In the genomic region with DNA sequence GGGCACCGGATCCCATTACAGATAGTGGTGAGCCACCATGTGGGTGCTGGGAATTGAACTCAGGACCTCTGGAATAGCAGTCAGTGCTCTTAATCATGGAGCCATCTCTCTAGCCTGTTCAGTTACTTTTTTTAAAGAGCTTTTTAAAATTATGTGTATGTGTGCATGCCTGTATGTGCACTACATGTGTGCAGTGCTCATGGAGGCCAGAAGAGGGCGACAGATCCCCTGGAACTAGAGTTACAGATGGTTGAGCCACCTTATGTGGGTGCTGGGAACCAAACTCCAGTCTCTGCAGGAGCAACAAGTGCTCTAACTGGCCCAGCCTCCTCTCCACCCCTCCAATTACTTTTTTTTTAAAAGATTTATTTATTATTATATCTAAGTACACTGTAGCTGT, we compare ENCODE assay signal across 29 mouse cellular contexts. TPM values are rescaled to one million over a fixed set of nuclear protein-coding genes. Genes with fewer than 3 reads are reported as not detected.
A peak's percentile ranks its signal among the peaks of the same experiment; 100 is the strongest.
DNase-seq lines count a peak whose midpoint lies in the region; ATAC-seq and TF ChIP-seq lines count a peak whose summit lies in the region.
"Had no signal": no experiment of that assay in that cellular context is flagged by ENCODE, and none has a peak within 500 bp of the region (broad histone marks: within the 10 kb centered on the region; RNA-seq: fewer than 3 reads in every experiment).

No protein-coding gene starts in this region.

- no peaks in the 10 kb centered on the region for H3K27me3 ChIP-seq in intestine, postnatal 0 days (replicated peaks; ENCODE audit: control insufficient read depth, insufficient read depth, low read length)
- no peaks in the 10 kb centered on the region for H3K27me3 ChIP-seq in intestine, embryonic 16.5 days (replicated peaks; ENCODE audit: control insufficient read depth, insufficient read depth, low read length)
- H3K27me3 ChIP-seq in midbrain, postnatal 0 days (ENCODE audit: insufficient read depth, low read length): no peaks in the 10 kb centered on the region
- no peaks in the 10 kb centered on the region for H3K27me3 ChIP-seq in midbrain, embryonic 13.5 days
- H3K27me3 ChIP-seq in Patski: no peaks in the 10 kb centered on the region
- H3K27me3 ChIP-seq: forebrain, embryonic 12.5 days; hindbrain, embryonic 12.5 days; neural tube, embryonic 15.5 days had no signal

- H3K27ac ChIP-seq in intestine, postnatal 0 days (ENCODE audit: low read depth, low read length): no peak overlapping the region
- H3K27ac ChIP-seq in intestine, embryonic 16.5 days (ENCODE audit: low read length): no peak overlapping the region
- H3K27ac ChIP-seq in midbrain, postnatal 0 days (ENCODE audit: low read depth, low read length): no peak overlapping the region
- H3K27ac ChIP-seq in midbrain, embryonic 13.5 days: no peak overlapping the region
- H3K27ac ChIP-seq: forebrain, embryonic 12.5 days; hindbrain, embryonic 12.5 days; macrophage; neural tube, embryonic 15.5 days had no signal

- H3K9ac ChIP-seq in intestine, postnatal 0 days (ENCODE audit: low read depth, low read length): no peak overlapping the region
- H3K9ac ChIP-seq in intestine, embryonic 16.5 days (ENCODE audit: low read depth, low read length): no peak overlapping the region
- no peak overlapping the region for H3K9ac ChIP-seq in midbrain, postnatal 0 days (replicated peaks; ENCODE audit: low read length, poor library complexity, severe bottlenecking)
- no peak overlapping the region for H3K9ac ChIP-seq in midbrain, embryonic 13.5 days (replicated peaks)
- H3K9ac ChIP-seq: forebrain, embryonic 12.5 days; forebrain, postnatal 0 days; hindbrain, embryonic 12.5 days; neural tube, embryonic 15.5 days had no signal

- H3K36me3 ChIP-seq in intestine, postnatal 0 days (ENCODE audit: control insufficient read depth, insufficient read depth): no peaks in the 10 kb centered on the region
- no peaks in the 10 kb centered on the region for H3K36me3 ChIP-seq in intestine, embryonic 16.5 days (ENCODE audit: control insufficient read depth, insufficient read depth, low read length)
- H3K36me3 ChIP-seq in midbrain, postnatal 0 days (ENCODE audit: insufficient read depth, low read length): no peaks in the 10 kb centered on the region
- H3K36me3 ChIP-seq in midbrain, embryonic 13.5 days: no peaks in the 10 kb centered on the region
- H3K36me3 ChIP-seq: forebrain, embryonic 12.5 days; hindbrain, embryonic 12.5 days; neural tube, embryonic 15.5 days had no signal

- peak; percentile 12; the same call in 1 of the 2 replicates for TF ChIP-seq CTCF in intestine, postnatal 0 days (IDR thresholded peaks at IDR 0.05; ENCODE audit: low read depth)
- peak; percentile 20; the same call in 1 of the 2 replicates for TF ChIP-seq CTCF in midbrain, postnatal 0 days (IDR thresholded peaks at IDR 0.05)
- TF ChIP-seq CTCF in Patski (IDR thresholded peaks at IDR 0.05): peak; percentile 29

- in situ Hi-C loops in Patski (cut with MboI; ENCODE audit: low pct_unique_long_range_greater_than_20kb): no loop called here

- WGBS in intestine, postnatal 0 days: 63% methylated on average over 2 of the region's 2 CpGs
- WGBS in intestine, embryonic 16.5 days: 61% methylated on average over 2 of the region's 2 CpGs
- WGBS in midbrain, postnatal 0 days: 63% methylated on average over 2 of the region's 2 CpGs
- WGBS in midbrain, embryonic 13.5 days: 64% methylated on average over 2 of the region's 2 CpGs

- DNase-seq in midbrain, postnatal 0 days (ENCODE audit: low spot score): no peak
- no peak for DNase-seq in Patski (ENCODE audit: low read depth, low spot score)
- DNase-seq in thymus, adult 18-20 months: no peak
- DNase-seq in lung, postnatal 36 days: no peak
- DNase-seq: adrenal gland, postnatal 25 days; cerebellum, adult 11-12 months; cerebellum, adult 9-11 months; forebrain, postnatal 0 days; gastrocnemius, postnatal 10 days; heart, postnatal 14 days; kidney, adult 11 months; kidney, postnatal 25 days; layer of hippocampus, adult 9-11 months; lung, adult 18-20 months; midbrain, embryonic 14.5 days; right cerebral cortex, adult 18-20 months; spleen, adult 18-20 months had no signal

- POLR2A ChIA-PET in Patski (lab: Charles Lee): no interaction called here

- H3K4me2 ChIP-seq in intestine, postnatal 0 days (replicated peaks; ENCODE audit: low read depth): no peak overlapping the region
- no peak overlapping the region for H3K4me2 ChIP-seq in intestine, embryonic 16.5 days (ENCODE audit: low read depth, low read length)
- H3K4me2 ChIP-seq in midbrain, postnatal 0 days (ENCODE audit: low read depth, low read length, poor library complexity, severe bottlenecking): no peak overlapping the region
- no peak overlapping the region for H3K4me2 ChIP-seq in midbrain, embryonic 13.5 days (replicated peaks)
- H3K4me2 ChIP-seq: forebrain, embryonic 12.5 days; hindbrain, embryonic 12.5 days; neural tube, embryonic 15.5 days had no signal

- CTCF ChIA-PET in Patski (lab: Charles Lee): no interaction called here

- no peak overlapping the region for H3K4me3 ChIP-seq in intestine, postnatal 0 days (ENCODE audit: low read depth, low read length)
- no peak overlapping the region for H3K4me3 ChIP-seq in intestine, embryonic 16.5 days (ENCODE audit: low read length)
- no peak overlapping the region for H3K4me3 ChIP-seq in midbrain, postnatal 0 days (ENCODE audit: low read depth, low read length)
- no peak overlapping the region for H3K4me3 ChIP-seq in midbrain, embryonic 13.5 days (replicated peaks)
- H3K4me3 ChIP-seq: forebrain, embryonic 12.5 days; hindbrain, embryonic 12.5 days; neural tube, embryonic 15.5 days had no signal

- no peak for ATAC-seq in intestine, postnatal 0 days
- no peak for ATAC-seq in intestine, embryonic 16.5 days
- ATAC-seq in midbrain, postnatal 0 days (ENCODE audit: low FRiP score): no peak
- no peak for ATAC-seq in midbrain, embryonic 13.5 days
- no peak for ATAC-seq in Patski
- ATAC-seq: forebrain, postnatal 0 days; lung, postnatal 0 days had no signal

- no peaks in the 10 kb centered on the region for H3K4me1 ChIP-seq in intestine, postnatal 0 days (replicated peaks; ENCODE audit: control insufficient read depth, insufficient read depth, low read length)
- H3K4me1 ChIP-seq in intestine, embryonic 16.5 days (ENCODE audit: control insufficient read depth, insufficient read depth, low read length): no peaks in the 10 kb centered on the region
- H3K4me1 ChIP-seq in midbrain, postnatal 0 days (ENCODE audit: insufficient read depth, low read length): no peaks in the 10 kb centered on the region
- H3K4me1 ChIP-seq in midbrain, embryonic 13.5 days (replicated peaks): no peaks in the 10 kb centered on the region
- H3K4me1 ChIP-seq: forebrain, embryonic 12.5 days; hindbrain, embryonic 12.5 days; neural tube, embryonic 15.5 days had no signal

- H3K9me3 ChIP-seq in intestine, postnatal 0 days (ENCODE audit: control insufficient read depth): no peaks in the 10 kb centered on the region
- H3K9me3 ChIP-seq in intestine, embryonic 16.5 days (ENCODE audit: control insufficient read depth, low read length): peaks cover 6% of the 10 kb centered on the region
- no peaks in the 10 kb centered on the region for H3K9me3 ChIP-seq in midbrain, postnatal 0 days (ENCODE audit: low read length)
- H3K9me3 ChIP-seq in midbrain, embryonic 13.5 days: no peaks in the 10 kb centered on the region
- H3K9me3 ChIP-seq: hindbrain, embryonic 12.5 days; neural tube, embryonic 15.5 days had no signal

RNA-seq across cellular contexts. Expression of gene Spats1, which starts 8.5 kb away (rescaled TPM):
- 0.22 and 0.25 TPM in 2 replicates for polyA plus RNA-seq in intestine, postnatal 0 days (2015; fragmentation: Nextera tagmentation; extraction: Ambion mirVana)
- polyA plus RNA-seq in intestine, embryonic 16.5 days (2015; fragmentation: Nextera tagmentation; extraction: Ambion mirVana): 0.23 and 0.27 TPM in 2 replicates
- total RNA-seq in midbrain, postnatal 0 days (2014; rRNA removed): 2.3 and 5.8 TPM in 2 replicates
- polyA plus RNA-seq in midbrain, postnatal 0 days (2015; fragmentation: Nextera tagmentation; extraction: Ambion mirVana): 3.4 and 3.6 TPM in 2 replicates
- polyA plus RNA-seq in midbrain, embryonic 13.5 days (2015; fragmentation: Nextera tagmentation; extraction: Ambion mirVana): 1.4 TPM in 2 replicates
- polyA plus RNA-seq in Patski (2021): 0.51 TPM
- total RNA-seq: adrenal gland, adult 18-20 months; liver, adult 2 months; megakaryocyte-erythroid progenitor cell, adult 5-6 weeks had no signal
- polyA plus RNA-seq: liver, adult 2 months; macrophage had no signal

RNA-seq across cellular contexts. Expression of gene Cdc5l, which starts 33.2 kb away (rescaled TPM):
- 31.3 and 33.1 TPM in 2 replicates for polyA plus RNA-seq in intestine, postnatal 0 days (2015; fragmentation: Nextera tagmentation; extraction: Ambion mirVana)
- polyA plus RNA-seq in intestine, embryonic 16.5 days (2015; fragmentation: Nextera tagmentation; extraction: Ambion mirVana): 45.8 and 51.8 TPM in 2 replicates
- total RNA-seq in midbrain, postnatal 0 days (2014; rRNA removed): 36.7 and 47.4 TPM in 2 replicates
- polyA plus RNA-seq in midbrain, postnatal 0 days (2015; fragmentation: Nextera tagmentation; extraction: Ambion mirVana): 54.3 and 57.9 TPM in 2 replicates
- polyA plus RNA-seq in midbrain, embryonic 13.5 days (2015; fragmentation: Nextera tagmentation; extraction: Ambion mirVana): 70.8 and 74.8 TPM in 2 replicates
- 59.8 TPM for polyA plus RNA-seq in Patski (2021)

RNA-seq across cellular contexts. Expression of gene Aars2, which starts 39.9 kb away (rescaled TPM):
- polyA plus RNA-seq in intestine, postnatal 0 days (2015; fragmentation: Nextera tagmentation; extraction: Ambion mirVana): 3.6 and 4.0 TPM in 2 replicates
- polyA plus RNA-seq in intestine, embryonic 16.5 days (2015; fragmentation: Nextera tagmentation; extraction: Ambion mirVana): 14.8 and 16.6 TPM in 2 replicates
- 19.8 and 31.4 TPM in 2 replicates for total RNA-seq in midbrain, postnatal 0 days (2014; rRNA removed)
- 13.9 and 15.2 TPM in 2 replicates for polyA plus RNA-seq in midbrain, postnatal 0 days (2015; fragmentation: Nextera tagmentation; extraction: Ambion mirVana)
- polyA plus RNA-seq in midbrain, embryonic 13.5 days (2015; fragmentation: Nextera tagmentation; extraction: Ambion mirVana): 17.6 and 19.4 TPM in 2 replicates
- polyA plus RNA-seq in Patski (2021): 17.2 TPM

RNA-seq across cellular contexts. Expression of gene Tcte1, which starts 56.5 kb away (rescaled TPM):
- not detected in 2 replicates for polyA plus RNA-seq in intestine, postnatal 0 days (2015; fragmentation: Nextera tagmentation; extraction: Ambion mirVana)
- 0.20 and 0.47 TPM in 2 replicates for polyA plus RNA-seq in intestine, embryonic 16.5 days (2015; fragmentation: Nextera tagmentation; extraction: Ambion mirVana)
- total RNA-seq in midbrain, postnatal 0 days (2014; rRNA removed): 0.99 and 1.2 TPM in 2 replicates
- 4.2 and 4.6 TPM in 2 replicates for polyA plus RNA-seq in midbrain, postnatal 0 days (2015; fragmentation: Nextera tagmentation; extraction: Ambion mirVana)
- polyA plus RNA-seq in midbrain, embryonic 13.5 days (2015; fragmentation: Nextera tagmentation; extraction: Ambion mirVana): 2.6 and 2.7 TPM in 2 replicates
- polyA plus RNA-seq in Patski (2021): not detected
- total RNA-seq: adrenal gland, adult 18-20 months; adrenal gland, postnatal 25 days; common myeloid progenitor, adult 5-6 weeks; gastrocnemius, postnatal 10 days; liver, adult 2 months; megakaryocyte-erythroid progenitor cell, adult 5-6 weeks had no signal
- polyA plus RNA-seq: liver, adult 2 months; macrophage had no signal
